Mouse (Mus musculus) liver, embryonic 12.5 days (tissue): ENCODE data around the gene Ngef. TPM values are rescaled to one million over a fixed set of nuclear protein-coding genes. Genes with fewer than 3 reads are reported as not detected.

Source experiments
- ATAC-seq: fragments of 200-750 bp; cut with Nextera tagmentation; 2 replicates; pipeline ENCODE4 v1.8.0; 2017; ENCODE audit warnings: moderate number of reproducible peaks, mild to moderate bottlenecking, moderate library complexity
- H3K27ac ChIP-seq: fragments of 300-500 bp; sonication (generic); 2 replicates; pipeline ENCODE4 v1.5.1; 2016; ENCODE audit warnings: mild to moderate bottlenecking
- H3K27me3 ChIP-seq: fragments of 300-500 bp; sonication (generic); replicated peaks from 2 replicates; pipeline ENCODE4 v1.6.1; 2016; ENCODE audit warnings: mild to moderate bottlenecking, moderate library complexity
- H3K36me3 ChIP-seq: fragments of 300-500 bp; sonication (generic); 2 replicates; pipeline ENCODE4 v1.6.1; 2016; ENCODE audit warnings: mild to moderate bottlenecking, moderate library complexity
- H3K4me1 ChIP-seq: fragments of 300-500 bp; sonication (generic); 2 replicates; pipeline ENCODE4 v1.6.1; 2016
- H3K4me2 ChIP-seq: fragments of 300-500 bp; sonication (generic); 2 replicates; pipeline ENCODE4 v1.6.1; 2016; ENCODE audit warnings: mild to moderate bottlenecking, moderate library complexity
- H3K4me3 ChIP-seq: fragments of 300-500 bp; sonication (generic); 2 replicates; pipeline ENCODE4 v1.5.1; 2016; ENCODE audit warnings: mild to moderate bottlenecking, moderate library complexity
- H3K9ac ChIP-seq: fragments of 300-500 bp; sonication (generic); 2 replicates; pipeline ENCODE4 v1.6.1; 2016; ENCODE audit warnings: mild to moderate bottlenecking, moderate library complexity
- H3K9me3 ChIP-seq: fragments of 300-500 bp; sonication (generic); replicated peaks from 2 replicates; pipeline ENCODE4 v1.6.1; 2016; ENCODE audit warnings: mild to moderate bottlenecking, moderate library complexity
- WGBS: fragments of 180-500 bp; shearing (Covaris S2); methylation state at CpG from one replicate; pipeline ENCODE4 v1.1.7; 2016; ENCODE audit not compliant: insufficient replicate concordance; 5-methylcytosine and 5-hydroxymethylcytosine counted together
- polyA plus RNA-seq: library from polyadenylated mRNA; unstranded; fragments of >200 nt; fragmentation: Nextera tagmentation; extraction: Ambion mirVana; gene quantifications from 2 replicates; pipeline ENCODE4 v1.2.1, GENCODE M21; 2016

Ngef gene
- polyA plus RNA-seq = 2.5 and 2.9 TPM in 2 replicates

- Histone ChIP-seq H3K27me3 (no peaks in the 10 kb centered on the region; the same call in 1 of the 2 replicates), H3K36me3 (no peaks in the 10 kb centered on the region), H3K4me3 (no peak within 1 kb of the TSS; the same call in 1 of the 2 replicates), H3K9ac (no peak within 1 kb of the TSS), H3K4me2 (peak within 1 kb of the TSS; percentile 21), H3K27ac (no peak within 1 kb of the TSS), H3K4me1 (no peaks in the 10 kb centered on the region), H3K9me3 (no peaks in the 10 kb centered on the region)
- WGBS = 54% methylated on average over 6 of the region's 6 CpGs
- ATAC-seq = peak; percentile 88
These were observed at the start of gene Ngef for GRCm38 (mm10) chr1:87573800-87574215. Ngef (minus strand) TSS chr1:87573870.

GRCm38 (mm10) chr1:87621858-87622279, 48.2 kb upstream of the Ngef start:
- H3K9me3 ChIP-seq = no peaks in the 10 kb centered on the region
- H3K36me3 ChIP-seq = no peaks in the 10 kb centered on the region
- peak overlapping the region; percentile 60 for H3K4me3 ChIP-seq
- H3K4me1 ChIP-seq = peaks cover 78% of the 10 kb centered on the region
- H3K27ac ChIP-seq = peak overlapping the region; percentile 74
- WGBS = 50% methylated on average over 3 of the region's 3 CpGs
- H3K4me2 ChIP-seq = peak overlapping the region; percentile 75
- no peaks in the 10 kb centered on the region for H3K27me3 ChIP-seq
- peak overlapping the region; percentile 72 for H3K9ac ChIP-seq
- ATAC-seq = no peak

DNA sequence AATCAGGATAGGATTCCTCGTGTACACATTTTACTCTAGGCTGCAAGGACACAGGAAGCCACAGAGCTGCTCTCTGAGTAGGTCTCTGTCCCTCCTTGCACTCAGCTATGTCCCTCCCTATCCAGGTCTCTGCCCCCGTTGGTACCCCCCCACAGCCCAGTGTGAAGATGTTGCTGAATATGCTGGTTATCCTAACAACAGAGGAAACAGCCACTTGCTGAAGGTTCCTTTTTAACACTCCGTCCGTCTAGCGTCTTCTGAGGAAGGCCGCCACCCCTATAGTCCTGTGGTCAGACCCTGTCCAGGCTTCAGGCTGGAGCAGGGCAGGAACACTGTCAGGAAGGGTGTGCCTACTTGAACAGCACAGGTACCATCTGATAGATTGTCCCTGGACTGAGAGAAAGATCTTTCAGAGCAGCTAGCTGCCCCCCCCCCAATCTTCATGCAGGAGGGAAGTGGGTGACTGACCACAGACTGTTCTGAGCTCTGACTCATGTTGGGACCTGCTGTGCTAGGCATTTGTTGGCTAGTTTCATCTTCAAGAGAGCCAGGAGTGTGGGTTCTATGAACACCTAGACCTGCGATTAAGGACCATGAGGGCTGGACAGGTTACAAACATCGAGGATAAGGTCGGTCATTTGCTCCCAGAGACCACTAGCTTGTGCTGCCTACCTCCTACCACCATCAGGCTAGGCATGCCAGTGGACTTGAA, 47.6 kb upstream of the Ngef start:
- Histone ChIP-seq H3K4me3 (peak overlapping the region; percentile 60), H3K9ac (peak overlapping the region; percentile 72), H3K4me2 (peak overlapping the region; percentile 75), H3K9me3 (no peaks in the 10 kb centered on the region), H3K36me3 (no peaks in the 10 kb centered on the region), H3K4me1 (peaks cover 72% of the 10 kb centered on the region), H3K27ac (peak overlapping the region; percentile 74), H3K27me3 (no peaks in the 10 kb centered on the region)
- WGBS = 23% methylated on average over 9 of the region's 9 CpGs
- peak; percentile 30; the same call in 1 of the 2 replicates for ATAC-seq

- WGBS = 10% methylated on average over 6 of the region's 6 CpGs
These were observed 47.0 kb upstream of the Ngef start for GRCm38 (mm10) chr1:87620693-87621092.

GRCm38 (mm10) chr1:87620211-87620668, 46.6 kb upstream of the Ngef start, which contains the start of gene Inpp5d:
Inpp5d (plus strand) TSS chr1:87620312.
- Histone ChIP-seq H3K4me1 (peaks cover 61% of the 10 kb centered on the region), H3K27me3 (no peaks in the 10 kb centered on the region), H3K36me3 (no peaks in the 10 kb centered on the region), H3K4me3 (peak within 1 kb of the TSS; percentile 60), H3K4me2 (peak within 1 kb of the TSS; percentile 75), H3K9me3 (no peaks in the 10 kb centered on the region), H3K9ac (peak within 1 kb of the TSS; percentile 72), H3K27ac (peak within 1 kb of the TSS; percentile 74)
- 12% methylated on average over 12 of the region's 12 CpGs for WGBS
- ATAC-seq = peak; percentile 59

More at GRCm38 (mm10) chr1:87620693-87621092, 47.0 kb upstream of the Ngef start:
- peak overlapping the region; percentile 75 for H3K4me2 ChIP-seq
- peak overlapping the region; percentile 72 for H3K9ac ChIP-seq
- H3K27ac ChIP-seq = peak overlapping the region; percentile 74
- peak overlapping the region; percentile 60 for H3K4me3 ChIP-seq
- H3K36me3 ChIP-seq = no peaks in the 10 kb centered on the region
- H3K4me1 ChIP-seq = peaks cover 66% of the 10 kb centered on the region
- no peaks in the 10 kb centered on the region for H3K27me3 ChIP-seq
- peak; percentile 23 for ATAC-seq
- H3K9me3 ChIP-seq = no peaks in the 10 kb centered on the region

DNA sequence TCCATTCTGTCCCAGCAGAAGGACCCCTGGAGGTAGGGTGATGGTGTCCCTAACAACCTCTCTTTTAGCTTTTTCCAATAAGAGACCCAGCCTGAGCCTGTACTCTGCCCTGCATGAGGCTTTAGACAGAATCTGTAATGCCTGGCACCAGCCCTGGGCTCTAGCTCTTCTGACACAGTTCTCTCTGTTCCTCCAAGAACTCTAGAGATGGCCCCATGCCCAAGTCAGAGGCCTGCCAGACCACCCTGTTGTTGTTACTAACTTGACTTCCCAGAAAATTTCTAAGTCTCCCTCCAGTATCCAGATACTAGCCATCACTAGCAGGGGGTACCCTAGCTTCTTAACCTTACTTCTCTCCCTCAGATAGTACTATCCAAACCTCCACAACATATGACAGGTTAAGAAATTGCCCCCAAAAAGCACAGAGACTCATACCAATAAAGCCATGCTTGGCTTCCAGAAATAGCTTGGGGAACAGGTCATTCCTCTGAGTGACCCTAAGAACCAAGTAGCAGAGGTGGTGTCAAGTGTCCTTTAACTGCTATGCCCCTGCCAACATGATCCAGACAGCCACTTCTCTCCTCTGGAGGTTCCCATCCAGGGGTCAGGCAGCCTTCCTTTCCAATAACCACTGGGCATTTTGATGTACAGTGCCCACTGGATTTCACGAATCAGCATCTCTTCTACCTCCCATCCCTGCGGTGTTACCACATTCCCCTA, 41.1 kb upstream of the Ngef start:
- no peak overlapping the region for H3K9ac ChIP-seq
- no peak overlapping the region for H3K27ac ChIP-seq
- no peak overlapping the region for H3K4me3 ChIP-seq
- no peak overlapping the region for H3K4me2 ChIP-seq
- H3K36me3 ChIP-seq = no peaks in the 10 kb centered on the region
- peaks cover 7% of the 10 kb centered on the region for H3K4me1 ChIP-seq
- no peak for ATAC-seq
- 68% methylated on average over 2 of the region's 2 CpGs for WGBS
- no peaks in the 10 kb centered on the region for H3K27me3 ChIP-seq
- no peaks in the 10 kb centered on the region for H3K9me3 ChIP-seq

- Histone ChIP-seq H3K9me3 (no peaks in the 10 kb centered on the region), H3K27me3 (0 out of 2 replicates have a peak, but pooled peaks cover 17% of the 10 kb centered on the region), H3K36me3 (no peaks in the 10 kb centered on the region), H3K4me1 (no peaks in the 10 kb centered on the region), H3K4me3 (no peak overlapping the region), H3K9ac (no peak overlapping the region), H3K27ac (no peak overlapping the region), H3K4me2 (no peak overlapping the region)
- ATAC-seq = peak; percentile 42; the same call in 1 of the 2 replicates
- 30% methylated on average over 7 of the region's 7 CpGs for WGBS
These were observed 34.9 kb upstream of the Ngef start for GRCm38 (mm10) chr1:87608416-87609046.

DNA sequence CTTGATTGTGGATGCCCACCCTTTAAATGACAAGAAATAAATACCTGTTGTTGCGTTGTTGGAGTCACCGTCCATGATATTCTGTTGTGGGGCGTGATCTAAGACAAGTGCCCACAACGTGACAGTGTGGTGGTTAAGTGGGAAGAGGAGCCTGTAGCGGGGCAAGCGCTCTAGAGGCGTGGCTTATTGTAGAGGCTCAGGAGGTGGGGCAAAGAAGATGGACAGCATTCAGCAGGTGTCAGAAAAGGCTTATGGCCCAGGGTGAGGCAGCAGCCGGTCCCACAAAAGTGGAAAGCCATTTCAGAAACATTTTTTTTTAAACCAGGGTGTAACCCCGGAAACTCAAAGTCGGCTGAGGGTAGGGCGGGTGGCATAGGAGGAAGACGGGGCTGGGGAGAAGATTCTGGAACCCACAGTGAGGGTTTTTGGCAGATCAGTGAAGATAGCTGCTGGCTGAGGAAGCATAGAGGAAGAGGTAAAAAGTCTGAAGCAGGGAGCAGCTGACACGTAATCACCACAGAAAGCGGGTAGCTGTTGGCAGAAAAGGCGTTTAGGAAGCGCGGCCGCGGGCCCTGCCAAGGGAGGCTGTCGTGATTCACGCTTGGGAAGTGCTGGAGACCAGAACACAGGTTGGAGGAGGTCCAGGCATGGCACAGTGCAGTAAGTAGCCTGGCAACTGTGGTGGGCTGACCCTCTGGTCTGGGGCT, 33.9 kb upstream of the Ngef start:
- no peak overlapping the region for H3K9ac ChIP-seq
- 53% methylated on average over 21 of the region's 21 CpGs for WGBS
- H3K27me3 ChIP-seq = 0 out of 2 replicates have a peak, but pooled peaks cover 22% of the 10 kb centered on the region
- H3K4me1 ChIP-seq = no peaks in the 10 kb centered on the region
- H3K9me3 ChIP-seq = no peaks in the 10 kb centered on the region
- no peaks in the 10 kb centered on the region for H3K36me3 ChIP-seq
- ATAC-seq = no peak
- H3K4me3 ChIP-seq = no peak overlapping the region
- H3K4me2 ChIP-seq = no peak overlapping the region
- H3K27ac ChIP-seq = no peak overlapping the region

GRCm38 (mm10) chr1:87605296-87605695, 31.6 kb upstream of the Ngef start:
- H3K36me3 ChIP-seq = no peaks in the 10 kb centered on the region
- 67% methylated on average over 2 of the region's 2 CpGs for WGBS
- no peaks in the 10 kb centered on the region for H3K9me3 ChIP-seq
- H3K27me3 ChIP-seq = 0 out of 2 replicates have a peak, but pooled peaks cover 22% of the 10 kb centered on the region
- H3K4me1 ChIP-seq = no peaks in the 10 kb centered on the region
- H3K27ac ChIP-seq = no peak overlapping the region
- no peak for ATAC-seq
- H3K4me3 ChIP-seq = no peak overlapping the region
- no peak overlapping the region for H3K9ac ChIP-seq
- no peak overlapping the region for H3K4me2 ChIP-seq

DNA sequence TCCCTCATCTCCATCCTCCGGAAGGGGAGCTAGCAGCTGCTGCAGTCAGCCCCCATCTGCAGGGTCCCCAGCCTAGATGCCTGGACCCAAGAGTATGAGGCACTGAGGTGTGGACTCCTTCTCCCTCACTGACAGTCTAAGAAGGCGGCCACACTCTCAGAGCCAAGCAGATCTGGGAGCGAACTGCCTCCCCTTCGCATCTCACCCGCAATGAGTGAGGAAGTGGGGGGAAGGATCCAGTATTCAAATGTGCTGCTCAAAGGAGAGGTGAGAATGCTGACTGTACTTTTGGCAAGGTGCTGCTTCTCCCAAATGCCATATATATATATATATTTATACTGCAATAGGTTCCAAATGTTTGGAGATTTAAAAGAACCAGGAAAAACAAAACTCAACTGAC, 29.7 kb upstream of the Ngef start:
- H3K27ac ChIP-seq = no peak overlapping the region
- no peak overlapping the region for H3K9ac ChIP-seq
- WGBS = 78% methylated on average over 5 of the region's 5 CpGs
- ATAC-seq = no peak
- H3K4me3 ChIP-seq = no peak overlapping the region
- H3K4me2 ChIP-seq = no peak overlapping the region
- no peaks in the 10 kb centered on the region for H3K36me3 ChIP-seq
- H3K27me3 ChIP-seq = 0 out of 2 replicates have a peak, but pooled peaks cover 22% of the 10 kb centered on the region
- no peaks in the 10 kb centered on the region for H3K9me3 ChIP-seq
- H3K4me1 ChIP-seq = no peaks in the 10 kb centered on the region

DNA sequence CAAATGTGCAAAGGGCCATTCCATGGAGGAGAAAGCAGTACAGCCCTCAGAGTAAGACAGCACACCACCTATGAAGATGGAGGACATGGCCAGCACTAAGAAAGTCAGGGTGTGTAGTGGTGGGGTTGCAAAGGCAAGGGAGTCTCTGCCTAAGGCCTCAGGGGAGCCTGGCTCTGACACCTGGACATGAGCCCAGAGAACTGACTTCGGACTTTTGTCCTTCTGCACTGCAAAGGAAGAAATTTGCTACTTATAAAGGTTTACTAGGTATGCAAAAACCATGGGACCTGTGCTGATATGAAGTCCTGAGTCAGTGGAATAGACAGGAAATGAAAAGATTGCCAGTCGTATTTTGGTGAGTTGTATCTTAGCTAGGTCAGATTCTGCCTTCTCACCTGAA, 28.1 kb upstream of the Ngef start:
- WGBS = 44% methylated on average over 2 of the region's 2 CpGs
- Histone ChIP-seq H3K9ac (no peak overlapping the region), H3K4me3 (no peak overlapping the region), H3K9me3 (no peaks in the 10 kb centered on the region), H3K4me2 (no peak overlapping the region), H3K27me3 (0 out of 2 replicates have a peak, but pooled peaks cover 15% of the 10 kb centered on the region), H3K36me3 (no peaks in the 10 kb centered on the region), H3K27ac (no peak overlapping the region), H3K4me1 (no peaks in the 10 kb centered on the region)
- ATAC-seq = no peak
